Mouse (Mus musculus) thymus, adult 2 months (tissue): Measurements from ENCODE around the gene Gm17482.

Experiments used
- CTCF ChIP-seq: fragments of 200-500 bp; IDR thresholded peaks from 2 replicates; pipeline ENCODE4 v1.5.1; 2012; ENCODE audit warnings: mild to moderate bottlenecking, control low read depth, low read length, moderate library complexity, borderline replicate concordance; ENCODE audit not compliant: control insufficient read depth, poor library complexity, insufficient read depth; ENCODE audit errors: extremely low read depth
- POLR2A ChIP-seq: fragments of 200-500 bp; IDR thresholded peaks from 2 replicates; pipeline ENCODE4 v1.6.1; 2012; ENCODE audit warnings: mild to moderate bottlenecking, low read length, control low read depth, moderate library complexity; ENCODE audit not compliant: control insufficient read depth, poor library complexity, insufficient read depth; ENCODE audit errors: extremely low read depth

DNA sequence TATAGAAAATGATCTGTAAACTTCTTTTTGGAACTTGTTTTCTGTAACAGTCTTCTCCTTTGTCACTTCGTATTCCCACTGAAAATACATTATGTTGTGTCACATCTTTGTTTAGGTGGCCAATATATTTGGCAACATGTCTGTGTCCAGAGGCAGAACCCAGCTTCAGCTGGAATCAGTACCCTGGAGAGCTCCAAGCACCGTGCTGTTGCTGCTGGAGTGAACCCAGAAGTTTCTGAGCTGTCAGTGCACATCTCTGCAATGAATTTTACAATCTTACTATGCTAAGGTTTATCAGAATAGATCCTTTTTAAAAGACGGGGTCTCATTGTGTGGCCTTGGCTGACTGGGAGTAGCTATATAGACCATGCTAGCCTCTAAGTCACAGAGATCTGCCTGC, 48.3 kb upstream of the Gm17482 start:
- TF ChIP-seq CTCF, result no peak
- TF ChIP-seq POLR2A, result no peak
